Mouse (Mus musculus): ENCODE data around the gene Ghr. TPM values are rescaled to one million over a fixed set of nuclear protein-coding genes. Genes with fewer than 3 reads are reported as not detected.

Ghr gene
- total RNA-seq, 2 experiments from 2014 or later, result 0.47 TPM; not detected in 1

GRCm38 (mm10) chr15:3558524-3558923 lies 24.8 kb downstream of the Ghr start:
- no peak for ATAC-seq (replicated peaks; ENCODE audit: low FRiP score, low TSS enrichment, poor library complexity, severe bottlenecking)

- no peak for ATAC-seq (replicated peaks; ENCODE audit: low FRiP score, low TSS enrichment, poor library complexity, severe bottlenecking)
These were observed 39.0 kb downstream of the Ghr start for GRCm38 (mm10) chr15:3544289-3544688.

- ATAC-seq (replicated peaks; ENCODE audit: low FRiP score, low TSS enrichment, poor library complexity, severe bottlenecking), result no peak
These were observed 46.9 kb downstream of the Ghr start for GRCm38 (mm10) chr15:3536309-3536900.

- ATAC-seq (replicated peaks; ENCODE audit: low FRiP score, low TSS enrichment, poor library complexity, severe bottlenecking), result no peak
These were observed 69.3 kb downstream of the Ghr start for GRCm38 (mm10) chr15:3514027-3514426.

GRCm38 (mm10) chr15:3512380-3512779 lies 70.9 kb downstream of the Ghr start:
- no peak for ATAC-seq (replicated peaks; ENCODE audit: low FRiP score, low TSS enrichment, poor library complexity, severe bottlenecking)

GRCm38 (mm10) chr15:3511639-3512171 lies 71.6 kb downstream of the Ghr start:
- no peak for ATAC-seq (replicated peaks; ENCODE audit: low FRiP score, low TSS enrichment, poor library complexity, severe bottlenecking)

DNA sequence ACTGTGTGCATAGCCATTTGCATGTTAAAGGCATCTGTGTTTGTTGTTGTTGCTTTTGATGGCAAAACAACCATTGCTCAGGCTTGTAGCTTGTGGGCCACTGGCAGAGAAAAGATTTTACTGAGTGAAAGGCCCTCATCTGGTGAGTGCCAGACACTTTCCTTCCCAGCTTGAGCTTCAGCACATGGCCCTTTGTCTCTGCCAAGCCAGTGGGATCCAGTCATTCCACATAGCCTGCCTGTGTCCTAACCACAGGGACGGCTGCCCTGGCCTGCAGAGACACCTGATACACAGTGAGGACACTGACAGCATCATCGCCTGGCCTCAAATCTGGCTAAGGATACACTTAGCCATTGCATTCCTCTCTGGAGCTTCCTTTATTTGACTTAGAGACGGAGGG lies 74.2 kb downstream of the Ghr start:
- ATAC-seq (replicated peaks; ENCODE audit: low FRiP score, low TSS enrichment, poor library complexity, severe bottlenecking), result no peak

- ATAC-seq (replicated peaks; ENCODE audit: low FRiP score, low TSS enrichment, poor library complexity, severe bottlenecking), result no peak
These were observed 76.0 kb downstream of the Ghr start for GRCm38 (mm10) chr15:3507329-3507728.

DNA sequence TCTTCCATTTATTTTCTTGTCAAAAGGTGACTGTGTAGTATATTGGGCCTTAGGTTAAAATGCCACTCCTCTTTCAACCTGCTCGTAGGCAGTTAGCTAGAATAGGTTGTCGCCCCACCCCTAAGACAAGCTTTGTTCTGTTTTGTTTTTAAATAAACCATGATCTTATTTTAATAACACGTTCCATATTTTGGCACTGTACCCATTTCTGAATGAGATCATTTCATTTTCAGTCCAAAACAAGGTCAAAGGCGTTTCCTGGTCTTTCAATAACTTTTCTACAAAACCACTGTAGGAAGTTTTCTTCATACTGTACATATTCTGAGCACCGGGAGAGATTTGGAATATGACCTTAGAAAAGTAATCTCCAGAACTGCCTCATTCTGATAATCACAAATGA lies 78.6 kb downstream of the Ghr start:
- no peak for ATAC-seq (replicated peaks; ENCODE audit: low FRiP score, low TSS enrichment, poor library complexity, severe bottlenecking)

DNA sequence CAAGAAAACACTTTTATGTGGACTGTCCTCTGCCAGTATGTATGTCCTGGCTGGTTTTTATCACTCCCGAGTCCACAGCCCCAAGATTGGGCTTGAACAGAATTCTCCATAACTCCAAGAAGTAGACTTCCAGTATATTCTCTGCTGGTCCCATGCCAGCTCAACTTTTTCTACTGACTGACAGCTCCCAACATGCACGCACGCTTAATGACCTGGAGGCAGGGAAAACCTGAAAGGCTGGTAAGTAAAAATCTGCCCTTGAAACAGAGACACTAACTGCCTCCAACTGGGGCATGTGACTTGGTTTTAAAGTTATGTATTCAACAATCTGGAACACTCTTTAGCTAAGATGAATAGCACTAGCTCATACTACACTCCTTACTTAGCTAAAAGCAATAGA lies 81.6 kb downstream of the Ghr start:
- no peak for ATAC-seq (replicated peaks; ENCODE audit: low FRiP score, low TSS enrichment, poor library complexity, severe bottlenecking)

DNA sequence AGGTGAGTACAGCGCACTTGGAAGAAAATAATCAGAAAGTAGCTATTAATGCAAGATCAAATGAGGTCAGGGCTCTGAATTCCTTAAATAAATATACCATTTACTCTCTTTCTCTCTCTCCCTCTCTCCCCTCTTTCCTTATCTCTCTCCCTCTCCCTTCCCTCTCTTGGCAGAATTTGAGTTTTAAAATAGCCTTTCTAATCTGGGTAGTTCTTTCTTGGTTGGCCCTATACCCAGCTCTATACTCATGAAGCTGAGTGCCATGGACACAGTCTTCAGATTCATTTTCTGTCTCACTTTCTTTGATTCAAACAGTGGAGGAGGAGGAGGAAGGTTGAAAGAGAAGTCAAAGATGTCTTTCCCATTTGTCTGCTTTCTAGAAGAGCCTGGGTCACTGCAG lies 84.3 kb downstream of the Ghr start:
- no peak for ATAC-seq (replicated peaks; ENCODE audit: low FRiP score, low TSS enrichment, poor library complexity, severe bottlenecking)

DNA sequence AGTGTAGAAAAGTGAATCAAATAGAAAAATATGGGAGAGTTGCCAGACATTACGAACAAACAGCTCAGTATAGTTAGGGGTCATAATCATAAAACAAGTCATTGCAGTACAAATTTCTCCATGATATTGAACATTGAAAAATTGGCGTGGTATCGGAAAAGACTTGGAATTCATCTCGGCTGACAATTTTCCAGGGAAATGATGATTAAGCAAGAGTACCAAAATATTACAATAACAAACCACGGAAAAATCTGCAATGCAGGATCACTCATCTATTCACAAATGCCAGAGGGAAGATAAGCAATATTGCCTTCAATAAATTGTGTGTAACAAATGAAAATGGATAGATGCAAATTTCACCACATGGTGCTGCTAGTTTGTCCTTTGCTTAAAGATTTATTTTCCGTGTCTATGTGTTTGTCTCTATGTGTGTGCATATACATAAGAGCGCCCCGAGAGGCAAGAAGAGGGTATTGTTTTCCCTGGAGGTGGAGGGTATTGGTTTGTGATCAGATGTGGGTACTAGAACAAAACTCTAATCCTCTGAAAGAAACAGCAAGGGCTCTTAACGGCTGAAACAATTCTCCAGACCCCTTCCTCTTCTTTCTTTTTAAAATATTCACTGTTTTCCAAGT lies 85.2 kb downstream of the Ghr start:
- no peak for ATAC-seq (replicated peaks; ENCODE audit: low FRiP score, low TSS enrichment, poor library complexity, severe bottlenecking)

GRCm38 (mm10) chr15:3490868-3491267 lies 92.4 kb downstream of the Ghr start:
- no peak for ATAC-seq (replicated peaks; ENCODE audit: low FRiP score, low TSS enrichment, poor library complexity, severe bottlenecking)

DNA sequence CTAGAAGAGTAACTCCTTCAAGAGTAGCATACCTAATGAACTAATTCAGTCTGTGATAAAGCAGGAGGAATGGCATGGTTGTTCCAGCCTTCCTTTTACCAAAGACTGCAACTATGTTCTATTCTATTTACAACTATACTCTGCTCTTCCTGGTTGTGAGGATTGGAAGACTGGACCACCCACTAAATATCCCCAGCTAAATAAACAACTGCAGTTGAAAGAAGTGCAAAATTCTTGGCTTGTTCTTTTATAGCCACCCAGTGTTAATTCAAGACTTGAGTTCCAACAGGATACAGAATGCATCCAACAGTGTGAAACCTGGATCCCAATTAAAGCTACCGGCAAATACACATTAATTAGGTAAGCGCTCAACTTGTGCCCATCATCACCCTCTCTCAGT lies 93.3 kb downstream of the Ghr start:
- ATAC-seq (replicated peaks; ENCODE audit: low FRiP score, low TSS enrichment, poor library complexity, severe bottlenecking), result no peak

DNA sequence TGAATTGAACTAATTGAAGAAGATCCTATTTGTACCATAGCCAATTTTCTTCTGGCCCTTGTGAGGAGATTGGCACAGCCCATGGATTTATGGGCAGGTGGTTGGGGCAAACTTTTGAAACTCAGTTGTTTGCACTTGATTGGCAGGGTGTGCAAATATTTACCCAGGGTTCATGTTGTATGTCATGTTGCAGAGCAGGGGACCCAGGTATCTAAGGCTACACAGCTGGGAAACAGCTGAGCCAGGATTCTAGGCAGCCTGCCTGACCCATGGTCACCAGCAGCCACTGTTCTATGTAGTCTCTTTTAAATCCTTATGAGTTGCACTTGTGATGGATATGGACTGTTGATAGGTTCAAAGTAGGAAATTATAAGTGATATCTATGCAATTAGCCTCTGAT lies 94.1 kb downstream of the Ghr start:
- ATAC-seq (replicated peaks; ENCODE audit: low FRiP score, low TSS enrichment, poor library complexity, severe bottlenecking), result no peak

DNA sequence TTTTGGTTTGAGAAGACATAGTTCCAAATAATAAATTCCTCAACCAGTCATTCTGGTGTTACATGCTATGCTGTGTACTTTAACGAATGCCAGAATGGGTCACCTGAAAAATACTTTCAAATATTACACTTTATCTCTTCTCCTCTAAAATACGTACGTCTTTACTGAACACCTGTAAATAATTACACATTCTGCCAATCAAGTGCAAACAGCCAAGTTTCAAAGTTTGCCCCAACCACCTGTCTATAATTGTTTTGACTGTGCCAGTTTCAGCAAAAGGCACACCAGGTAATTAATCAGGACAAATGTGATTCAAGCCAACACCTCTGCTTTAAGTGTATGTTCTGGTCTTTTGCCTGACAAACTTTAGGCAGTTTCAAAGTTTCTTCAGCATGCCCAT lies 94.7 kb downstream of the Ghr start:
- ATAC-seq (replicated peaks; ENCODE audit: low FRiP score, low TSS enrichment, poor library complexity, severe bottlenecking), result no peak

- ATAC-seq (replicated peaks; ENCODE audit: low FRiP score, low TSS enrichment, poor library complexity, severe bottlenecking), result no peak
These were observed 96.6 kb downstream of the Ghr start for GRCm38 (mm10) chr15:3486691-3487090.

DNA sequence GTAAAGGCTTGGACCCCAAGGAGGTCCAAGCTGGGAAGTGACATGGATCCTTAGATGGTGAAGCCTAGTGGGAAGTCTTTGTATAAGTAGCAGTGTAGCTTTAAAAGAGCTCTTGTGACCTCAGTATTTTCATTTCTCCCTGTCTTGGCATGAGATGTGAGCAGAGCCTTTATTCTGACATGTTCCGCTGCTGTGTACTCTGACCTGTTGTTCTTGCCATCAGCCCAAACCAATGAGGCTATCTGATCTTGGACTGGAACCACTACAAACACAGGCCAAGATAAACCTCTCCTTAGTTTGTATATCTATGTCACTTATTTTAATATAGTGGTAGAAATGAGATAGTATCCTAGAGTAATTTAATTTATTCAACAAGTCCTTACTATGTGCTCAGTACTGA lies 97.9 kb downstream of the Ghr start:
- ATAC-seq (replicated peaks; ENCODE audit: low FRiP score, low TSS enrichment, poor library complexity, severe bottlenecking), result no peak

DNA sequence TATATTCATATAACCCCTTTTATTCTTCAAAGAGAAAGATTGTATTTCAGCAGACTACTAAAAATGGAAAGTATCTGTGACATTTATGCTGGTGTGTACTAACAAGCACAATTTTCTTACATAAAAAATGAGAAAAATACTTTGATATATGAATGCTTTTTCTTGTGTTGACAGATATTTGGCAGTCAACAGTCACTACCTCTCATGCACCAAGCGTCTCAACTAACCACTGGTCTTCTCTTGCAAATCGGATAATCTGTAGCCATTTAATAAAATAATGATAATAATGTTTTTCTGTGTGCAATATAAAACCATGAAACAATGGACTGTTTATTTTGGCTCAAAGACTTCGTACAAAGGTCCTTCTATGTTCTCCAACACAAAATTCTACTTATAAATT lies 99.8 kb downstream of the Ghr start:
- ATAC-seq (replicated peaks; ENCODE audit: low FRiP score, low TSS enrichment, poor library complexity, severe bottlenecking), result no peak

GRCm38 (mm10) chr15:3469230-3469629 lies 114.1 kb downstream of the Ghr start:
- no peak for ATAC-seq (replicated peaks; ENCODE audit: low FRiP score, low TSS enrichment, poor library complexity, severe bottlenecking)

GRCm38 (mm10) chr15:3466608-3467007 lies 116.7 kb downstream of the Ghr start:
- no peak for ATAC-seq (replicated peaks; ENCODE audit: low FRiP score, low TSS enrichment, poor library complexity, severe bottlenecking)

Data from megakaryocyte-erythroid progenitor cell, adult 5-6 weeks (primary cell).